Mouse (Mus musculus) heart, embryonic 11.5 days (tissue): Measurements from ENCODE around the gene Fut8. TPM values are rescaled to one million over a fixed set of nuclear protein-coding genes. Genes with fewer than 3 reads are reported as not detected.

Experiments
- ATAC-seq: fragments of 200-750 bp; cut with Nextera tagmentation; replicated peaks from 2 replicates; pipeline ENCODE4 v1.8.0; 2017; ENCODE audit warnings: moderate library complexity; ENCODE audit not compliant: insufficient number of reproducible peaks, low FRiP score, low TSS enrichment
- H3K27ac ChIP-seq: fragments of 300-500 bp; sonication (generic); 2 replicates; pipeline ENCODE4 v1.5.1; 2014; ENCODE audit warnings: mild to moderate bottlenecking, low read depth, low read length
- H3K27me3 ChIP-seq: fragments of 300-500 bp; sonication (generic); 2 replicates; pipeline ENCODE4 v1.6.1; 2014; ENCODE audit warnings: mild to moderate bottlenecking, low read length, mixed read lengths; ENCODE audit not compliant: control insufficient read depth, insufficient read depth
- H3K36me3 ChIP-seq: fragments of 300-500 bp; sonication (generic); 2 replicates; pipeline ENCODE4 v1.6.1; 2014; ENCODE audit warnings: mild to moderate bottlenecking, low read length, moderate library complexity, mixed read lengths; ENCODE audit not compliant: control insufficient read depth, insufficient read depth
- H3K4me1 ChIP-seq: fragments of 300-500 bp; sonication (generic); 2 replicates; pipeline ENCODE4 v1.6.1; 2014; ENCODE audit warnings: low read length; ENCODE audit not compliant: control insufficient read depth, insufficient read depth
- H3K4me2 ChIP-seq: fragments of 300-500 bp; sonication (generic); 2 replicates; pipeline ENCODE4 v1.6.1; 2014; ENCODE audit warnings: mild to moderate bottlenecking, moderate library complexity
- H3K4me3 ChIP-seq: fragments of 300-500 bp; sonication (generic); 2 replicates; pipeline ENCODE4 v1.5.1; 2014; ENCODE audit warnings: low read depth, low read length
- H3K9ac ChIP-seq: fragments of 300-500 bp; sonication (generic); 2 replicates; pipeline ENCODE4 v1.6.1; 2014; ENCODE audit warnings: mild to moderate bottlenecking, low read depth, low read length, moderate library complexity
- H3K9me3 ChIP-seq: fragments of 300-500 bp; sonication (generic); replicated peaks from 2 replicates; pipeline ENCODE4 v1.6.1; 2016; ENCODE audit warnings: low read length; ENCODE audit not compliant: control insufficient read depth
- WGBS: fragments of 180-500 bp; shearing (Covaris S2); extraction: QIAGEN DNeasy Blood & Tissue Kit; methylation state at CpG from one replicate; pipeline ENCODE4 v1.1.7; 2014; ENCODE audit not compliant: insufficient replicate concordance; 5-methylcytosine and 5-hydroxymethylcytosine counted together
- polyA plus RNA-seq: library from polyadenylated mRNA; unstranded; fragments of >200 nt; fragmentation: Nextera tagmentation; extraction: Ambion mirVana; gene quantifications from 2 replicates; pipeline ENCODE4 v1.2.1, GENCODE M21; 2014

Fut8 gene
- polyA plus RNA-seq, 1 experiment from 2014 or later, result 17.1 TPM

DNA sequence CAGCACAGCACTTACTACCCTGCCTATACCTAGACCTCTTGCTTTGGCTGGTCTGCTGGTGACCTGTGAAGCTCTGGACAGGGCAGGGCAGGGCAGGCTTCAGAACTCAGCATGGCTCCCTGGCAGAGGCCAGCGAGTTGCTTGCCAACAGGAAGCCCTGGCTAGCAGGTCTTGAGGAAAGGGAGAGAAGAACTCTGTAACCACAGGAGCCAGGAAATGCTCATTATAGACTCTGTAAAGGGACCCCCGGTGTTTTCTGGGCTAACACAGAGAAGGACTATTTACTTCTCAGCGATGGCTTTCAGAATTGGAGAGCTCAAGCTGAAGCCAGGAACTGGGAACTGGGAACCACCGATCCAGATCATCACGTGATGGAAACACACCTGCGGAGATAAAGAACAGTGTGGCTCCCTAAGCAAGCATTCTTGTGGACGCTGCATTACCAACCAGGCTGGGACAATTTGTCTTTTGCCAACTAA lies 40.8 kb upstream of the Fut8 start:
- H3K27me3 ChIP-seq, result no peaks in the 10 kb centered on the region
- no peak for ATAC-seq
- 62% methylated on average over 7 of the region's 7 CpGs for WGBS

DNA sequence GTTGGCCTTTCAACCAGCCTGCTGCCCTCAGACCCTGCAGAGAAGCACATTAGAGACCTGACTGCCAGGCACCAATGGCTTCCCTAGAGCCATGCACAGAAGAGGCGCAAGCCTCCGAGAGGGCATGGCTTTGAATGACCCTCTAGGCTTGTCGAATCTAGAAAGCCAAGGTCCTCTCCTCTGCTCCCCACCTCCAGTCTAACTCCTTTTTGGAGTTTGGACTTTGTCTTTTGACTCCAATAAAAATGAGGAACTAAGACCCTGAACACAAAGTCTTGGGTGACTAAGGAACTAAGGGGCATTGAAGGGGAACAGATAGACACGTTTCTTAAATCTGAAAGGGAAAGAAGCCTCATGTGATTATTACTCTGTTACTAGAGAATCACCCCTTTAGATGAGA lies 39.7 kb upstream of the Fut8 start:
- ATAC-seq, result no peak
- no peak overlapping the region for H3K4me3 ChIP-seq
- no peak overlapping the region for H3K9ac ChIP-seq
- H3K36me3 ChIP-seq, result no peaks in the 10 kb centered on the region
- H3K4me1 ChIP-seq, result peaks cover 3% of the 10 kb centered on the region; the same call in 1 of the 2 replicates
- H3K27me3 ChIP-seq, result no peaks in the 10 kb centered on the region
- WGBS, result 81% methylated on average over 4 of the region's 4 CpGs
- no peak overlapping the region for H3K27ac ChIP-seq
- no peak overlapping the region for H3K4me2 ChIP-seq
- H3K9me3 ChIP-seq, result peaks cover 3% of the 10 kb centered on the region; the same call in 1 of the 2 replicates

More for the DNA sequence above, 40.8 kb upstream of the Fut8 start:
- Histone ChIP-seq H3K27ac (no peak overlapping the region), H3K9me3 (peaks cover 3% of the 10 kb centered on the region; the same call in 1 of the 2 replicates), H3K9ac (no peak overlapping the region), H3K4me1 (peaks cover 4% of the 10 kb centered on the region; the same call in 1 of the 2 replicates), H3K36me3 (no peaks in the 10 kb centered on the region), H3K4me3 (no peak overlapping the region), H3K4me2 (no peak overlapping the region)

DNA sequence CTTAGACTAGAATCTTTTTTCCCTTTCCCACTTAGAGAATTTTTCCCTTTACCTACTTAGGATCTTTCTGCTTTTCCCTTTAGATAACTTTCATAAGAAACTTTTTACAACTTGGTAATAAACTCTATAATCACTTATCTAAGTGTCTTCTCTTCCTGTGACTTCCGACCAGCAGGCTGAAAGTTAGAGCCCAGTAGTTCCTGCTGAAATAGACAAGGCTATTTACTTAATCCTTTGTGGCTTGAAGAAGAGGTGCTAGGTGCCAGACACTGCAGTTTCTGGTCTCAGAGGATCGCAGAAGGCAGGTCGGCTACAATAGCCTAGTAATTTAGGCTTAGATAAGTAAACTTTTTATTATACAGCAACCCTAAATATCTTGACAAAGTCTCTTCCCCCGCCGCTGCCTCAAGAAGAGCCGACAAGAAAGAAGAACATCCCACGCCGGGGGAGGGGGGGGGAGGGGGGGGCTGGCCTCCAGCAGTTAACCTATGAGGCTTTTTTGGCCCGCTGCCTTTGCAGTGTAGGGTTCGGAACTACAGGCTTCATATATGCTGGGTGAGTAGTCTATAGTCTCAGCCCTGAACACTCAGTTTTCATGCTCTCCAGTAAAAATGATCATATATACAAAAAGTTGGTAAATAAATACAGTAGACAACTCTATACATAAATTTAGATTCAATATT lies 36.3 kb upstream of the Fut8 start:
- 60% methylated on average over 10 of the region's 10 CpGs for WGBS
- ATAC-seq, result no peak
- H3K4me2 ChIP-seq, result no peak overlapping the region

DNA sequence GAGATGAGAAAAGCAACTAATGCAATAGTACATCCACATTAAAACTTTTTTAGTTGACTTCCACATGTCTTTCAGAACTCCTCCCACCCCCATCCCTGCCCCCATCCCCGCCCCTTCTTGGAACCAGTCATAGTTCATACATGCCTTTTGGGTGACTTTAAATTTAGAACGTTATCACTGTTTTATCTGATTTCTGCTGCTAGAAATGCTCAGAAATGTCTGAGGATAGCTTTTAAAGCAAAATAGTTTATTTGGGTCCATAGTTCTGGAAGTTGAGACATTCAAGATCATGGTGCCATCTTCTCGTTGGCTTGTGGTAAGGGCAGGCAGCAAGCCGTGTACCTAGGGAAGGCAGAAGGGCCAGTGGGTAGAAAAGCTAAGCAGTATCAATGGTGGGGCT lies 34.8 kb upstream of the Fut8 start:
- H3K27me3 ChIP-seq, result no peaks in the 10 kb centered on the region
- 86% methylated on average over 4 of the region's 4 CpGs for WGBS
- ATAC-seq, result no peak
- no peak overlapping the region for H3K27ac ChIP-seq
- no peak overlapping the region for H3K4me2 ChIP-seq
- H3K9me3 ChIP-seq, result no peaks in the 10 kb centered on the region
- H3K4me3 ChIP-seq, result no peak overlapping the region
- H3K4me1 ChIP-seq, result no peaks in the 10 kb centered on the region
- no peaks in the 10 kb centered on the region for H3K36me3 ChIP-seq
- H3K9ac ChIP-seq, result no peak overlapping the region

More for the DNA sequence above, 36.3 kb upstream of the Fut8 start:
- H3K4me3 ChIP-seq, result no peak overlapping the region
- H3K36me3 ChIP-seq, result no peaks in the 10 kb centered on the region
- H3K9ac ChIP-seq, result no peak overlapping the region
- no peak overlapping the region for H3K27ac ChIP-seq
- no peaks in the 10 kb centered on the region for H3K4me1 ChIP-seq
- no peaks in the 10 kb centered on the region for H3K27me3 ChIP-seq
- H3K9me3 ChIP-seq, result no peaks in the 10 kb centered on the region

DNA sequence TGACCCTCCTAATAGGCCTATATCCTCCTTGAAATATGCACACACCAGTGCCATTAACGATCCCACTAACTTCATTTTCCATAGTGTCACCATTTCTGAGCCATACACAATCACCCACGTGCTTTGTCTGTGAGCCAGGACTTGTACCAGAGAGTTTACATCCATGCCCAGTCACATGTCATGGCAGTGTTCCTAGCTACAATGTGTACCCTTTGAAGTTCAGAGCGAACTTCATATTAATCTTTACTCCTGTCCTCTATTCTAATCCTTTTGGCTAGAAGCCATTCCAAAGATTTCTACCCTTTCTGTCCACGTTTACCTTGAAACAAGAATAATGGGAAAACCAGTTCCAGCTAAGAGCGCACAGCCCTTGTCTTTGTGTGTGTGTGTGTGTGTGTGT lies 31.1 kb upstream of the Fut8 start:
- no peak for ATAC-seq
- H3K36me3 ChIP-seq, result no peaks in the 10 kb centered on the region
- H3K27me3 ChIP-seq, result no peaks in the 10 kb centered on the region
- no peaks in the 10 kb centered on the region for H3K4me1 ChIP-seq
- H3K9ac ChIP-seq, result no peak overlapping the region
- WGBS, result 79% methylated on average over 5 of the region's 5 CpGs
- H3K27ac ChIP-seq, result no peak overlapping the region
- no peak overlapping the region for H3K4me2 ChIP-seq
- no peak overlapping the region for H3K4me3 ChIP-seq
- H3K9me3 ChIP-seq, result no peaks in the 10 kb centered on the region

DNA sequence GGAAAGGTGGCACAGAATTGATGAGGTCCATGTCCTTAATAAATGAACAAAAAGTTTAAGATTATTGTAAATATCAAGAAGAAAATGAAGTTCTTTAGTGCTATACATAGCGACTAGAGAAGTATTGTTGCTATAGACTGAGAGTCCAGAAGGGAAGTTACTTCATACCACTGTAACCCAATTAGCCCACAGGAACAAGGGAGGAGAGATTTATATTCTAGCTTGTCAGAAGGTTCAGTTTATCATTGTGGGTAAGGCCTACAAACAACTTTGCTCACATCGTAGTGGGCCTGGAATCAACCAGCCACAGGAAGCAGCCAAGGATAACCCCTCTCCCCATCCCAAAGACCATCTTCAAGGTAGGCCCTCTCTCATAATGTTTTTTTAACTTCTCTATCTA lies 29.9 kb upstream of the Fut8 start:
- Histone ChIP-seq H3K9ac (no peak overlapping the region), H3K4me3 (no peak overlapping the region), H3K4me1 (no peaks in the 10 kb centered on the region), H3K27me3 (no peaks in the 10 kb centered on the region), H3K27ac (no peak overlapping the region), H3K4me2 (no peak overlapping the region), H3K36me3 (no peaks in the 10 kb centered on the region), H3K9me3 (no peaks in the 10 kb centered on the region)
- WGBS, result 85% methylated on average over 2 of the region's 2 CpGs
- no peak for ATAC-seq

DNA sequence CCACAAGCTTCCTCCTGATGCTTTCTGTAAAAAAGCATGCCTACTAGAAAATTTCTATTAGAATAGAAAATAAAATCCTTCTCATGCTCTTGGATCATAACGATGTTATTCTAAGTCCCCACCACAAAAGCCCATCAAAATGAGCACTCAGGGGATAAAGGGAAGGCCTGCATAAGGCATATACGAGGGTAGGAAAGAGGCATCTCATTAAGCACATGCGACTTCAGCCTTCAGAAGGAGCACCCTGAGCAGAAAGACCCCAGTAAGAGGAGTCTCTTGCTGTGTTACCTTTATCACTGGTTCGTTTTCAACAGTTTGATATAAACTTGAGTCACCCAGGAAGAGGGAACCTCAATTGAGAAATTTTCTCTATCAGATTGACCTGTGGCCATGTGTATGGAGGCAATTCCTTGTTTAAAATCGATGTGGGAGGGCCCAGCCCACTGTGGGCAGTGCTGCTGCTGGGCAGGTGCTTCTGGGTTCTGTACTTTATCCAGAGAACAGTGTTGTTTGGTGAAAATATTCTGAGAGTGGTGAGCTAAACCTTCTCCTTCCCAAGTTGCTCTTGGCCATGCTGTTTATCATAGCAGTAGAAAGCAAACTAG lies 29.2 kb upstream of the Fut8 start:
- no peaks in the 10 kb centered on the region for H3K4me1 ChIP-seq
- no peak for ATAC-seq
- WGBS, result 70% methylated on average over 5 of the region's 5 CpGs
- no peak overlapping the region for H3K9ac ChIP-seq
- no peak overlapping the region for H3K4me2 ChIP-seq
- H3K4me3 ChIP-seq, result no peak overlapping the region
- no peak overlapping the region for H3K27ac ChIP-seq
- no peaks in the 10 kb centered on the region for H3K36me3 ChIP-seq
- H3K27me3 ChIP-seq, result no peaks in the 10 kb centered on the region
- no peaks in the 10 kb centered on the region for H3K9me3 ChIP-seq

DNA sequence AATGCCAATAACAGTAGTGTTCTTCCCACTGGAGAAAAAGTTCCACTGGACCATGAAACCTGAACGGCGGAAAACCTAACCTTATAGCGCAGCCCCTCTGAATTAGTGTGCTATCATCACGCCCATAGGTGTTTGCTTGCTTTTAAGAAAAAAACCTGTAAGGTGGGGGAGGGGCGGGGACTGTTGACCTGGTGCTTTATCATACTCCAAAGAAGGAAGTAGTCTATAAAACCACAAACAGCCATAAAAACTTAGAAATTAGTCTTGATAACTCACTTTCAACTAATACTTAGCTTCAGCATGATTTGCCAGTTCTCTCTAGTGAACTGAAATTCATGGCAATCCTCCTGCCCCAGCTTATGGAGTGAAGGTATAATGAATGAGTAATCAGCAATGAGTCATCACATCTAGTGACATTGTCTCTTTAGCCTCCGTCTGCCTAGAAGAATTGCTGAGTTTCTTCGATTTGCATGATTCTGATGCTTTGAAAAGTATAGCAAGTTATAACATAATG lies 26.2 kb upstream of the Fut8 start:
- H3K4me1 ChIP-seq, result 0 out of 2 replicates have a peak, but pooled peaks cover 3% of the 10 kb centered on the region
- no peak overlapping the region for H3K4me3 ChIP-seq
- no peak overlapping the region for H3K27ac ChIP-seq
- no peaks in the 10 kb centered on the region for H3K9me3 ChIP-seq
- H3K9ac ChIP-seq, result no peak overlapping the region
- ATAC-seq, result no peak
- no peaks in the 10 kb centered on the region for H3K27me3 ChIP-seq
- no peak overlapping the region for H3K4me2 ChIP-seq
- WGBS, result 79% methylated on average over 7 of the region's 7 CpGs
- H3K36me3 ChIP-seq, result no peaks in the 10 kb centered on the region
